Mouse (Mus musculus) liver, adult 2 months (tissue): ENCODE data around the gene Smim5.

ENCODE experiments used
- CTCF ChIP-seq: fragments of 200-500 bp; IDR thresholded peaks from 2 replicates; pipeline ENCODE4 v1.5.1; 2011; ENCODE audit warnings: low read depth, low read length, control low read depth
- POLR2A ChIP-seq: fragments of 200-500 bp; IDR thresholded peaks from 2 replicates; pipeline ENCODE4 v1.6.1; 2011; ENCODE audit warnings: low read length, control low read depth; ENCODE audit not compliant: insufficient read depth; ENCODE audit errors: extremely low read depth

GRCm38 (mm10) chr11:115941980-115942379, 42.2 kb downstream of the Smim5 start:
- TF ChIP-seq POLR2A (no peak), CTCF (no peak)
